In the genomic region with DNA sequence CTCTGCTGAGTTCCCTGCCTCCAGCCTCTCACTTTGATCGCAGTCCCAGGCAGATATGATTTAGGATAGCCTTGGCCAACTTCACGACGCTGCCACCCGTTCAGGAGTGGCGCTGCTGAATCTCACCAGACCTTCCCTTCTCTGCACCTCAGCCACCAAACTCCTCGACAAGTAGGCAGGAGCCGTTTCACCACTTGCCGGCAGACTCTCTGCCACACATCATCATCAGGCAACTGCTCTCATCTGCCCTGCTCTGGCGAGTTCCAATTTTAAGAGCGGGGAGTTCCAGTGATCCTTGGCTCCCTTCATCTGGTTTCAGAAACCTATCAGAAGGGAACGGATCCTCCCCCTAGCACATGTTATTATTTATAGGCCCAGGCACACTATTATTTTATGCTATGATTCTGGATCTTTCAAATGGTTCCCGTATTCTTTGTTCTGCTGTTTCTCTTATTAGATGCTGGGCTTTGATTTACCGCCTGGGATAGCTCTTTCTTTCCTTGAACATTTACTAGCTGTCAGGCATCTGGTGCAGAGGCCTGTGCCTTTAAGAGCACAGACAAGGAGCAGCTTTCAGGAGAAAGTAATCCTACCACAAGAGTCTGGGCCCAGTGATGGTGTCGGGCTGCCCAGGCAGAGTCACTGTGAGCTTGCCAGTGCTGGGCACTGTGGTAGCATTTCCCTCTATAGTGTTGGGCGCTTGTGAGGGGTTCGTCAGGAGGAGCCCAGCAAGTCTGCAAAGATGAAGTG, we compare ENCODE assay signal across 26 mouse cellular contexts.
DNase-seq lines count a peak whose midpoint lies in the region; ATAC-seq lines count a peak whose summit lies in the region.
"Had no signal": no experiment of that assay in that cellular context is flagged by ENCODE, and none has a peak within 500 bp of the region (broad histone marks: within the 10 kb centered on the region; RNA-seq: fewer than 3 reads in every experiment).

No protein-coding gene starts in this region.

- H3K36me3 ChIP-seq in megakaryocyte, embryonic 14.5 days (replicated peaks; ENCODE audit: low read length) = no peaks in the 10 kb centered on the region
- no peaks in the 10 kb centered on the region for H3K36me3 ChIP-seq in limb, embryonic 10.5 days
- H3K36me3 ChIP-seq: forebrain, embryonic 15.5 days; G1E; heart, embryonic 12.5 days; hindbrain, embryonic 13.5 days; midbrain, embryonic 15.5 days had no signal

- peak overlapping the region; percentile 74 for H3K27ac ChIP-seq in limb, embryonic 10.5 days
- H3K27ac ChIP-seq: forebrain, embryonic 15.5 days; hindbrain, embryonic 13.5 days; left cerebral cortex, adult 2 months; midbrain, embryonic 15.5 days had no signal

- no peaks in the 10 kb centered on the region for H3K27me3 ChIP-seq in megakaryocyte, embryonic 14.5 days (replicated peaks)
- H3K27me3 ChIP-seq in limb, embryonic 10.5 days (ENCODE audit: low read depth, poor library complexity, severe bottlenecking) = no peaks in the 10 kb centered on the region
- H3K27me3 ChIP-seq: forebrain, embryonic 15.5 days; heart, embryonic 12.5 days; hindbrain, embryonic 13.5 days; midbrain, embryonic 15.5 days had no signal

- H3K4me1 ChIP-seq in megakaryocyte, embryonic 14.5 days = no peaks in the 10 kb centered on the region
- H3K4me1 ChIP-seq in limb, embryonic 10.5 days = peaks cover 34% of the 10 kb centered on the region
- H3K4me1 ChIP-seq: forebrain, embryonic 15.5 days; heart, embryonic 12.5 days; hindbrain, embryonic 13.5 days; midbrain, embryonic 15.5 days had no signal

- DNase-seq in frontal cortex, postnatal 25 days (ENCODE audit: low spot score in 2 of 2) = no peak
- peak; percentile 41 for DNase-seq in limb, embryonic 10.5 days (ENCODE audit: low spot score)
- DNase-seq in urinary bladder, postnatal 36 days (ENCODE audit: low spot score in 2 of 2) = no peak
- no peak for DNase-seq in ovary, postnatal 36 days (ENCODE audit: low spot score)
- DNase-seq in retina, embryonic 14.5 days (ENCODE audit: low spot score) = no peak
- DNase-seq: adrenal gland, postnatal 14 days; cerebellum, adult 18-20 months; cerebellum, postnatal 25 days; heart, postnatal 14 days; kidney, adult 2 months; kidney, postnatal 4 days; left cerebral cortex, postnatal 4 days; lung, postnatal 10 days; thymus, postnatal 36 days had no signal

- H3K9me3 ChIP-seq in megakaryocyte, embryonic 14.5 days = peaks cover 88% of the 10 kb centered on the region
- H3K9me3 ChIP-seq in limb, embryonic 10.5 days (replicated peaks) = no peaks in the 10 kb centered on the region
- H3K9me3 ChIP-seq: forebrain, embryonic 15.5 days; heart, embryonic 12.5 days; hindbrain, embryonic 13.5 days; midbrain, embryonic 15.5 days had no signal

- H3K4me3 ChIP-seq in megakaryocyte, embryonic 14.5 days (replicated peaks) = peak overlapping the region; percentile 26
- no peak overlapping the region for H3K4me3 ChIP-seq in limb, embryonic 10.5 days
- H3K4me3 ChIP-seq: forebrain, embryonic 15.5 days; heart, embryonic 12.5 days; hindbrain, embryonic 13.5 days; left cerebral cortex, adult 2 months; midbrain, embryonic 15.5 days; myocyte had no signal

- 45% methylated on average over 16 of the region's 16 CpGs for WGBS in limb, embryonic 10.5 days

- peak; percentile 64 for ATAC-seq in frontal cortex, adult (ENCODE audit: low TSS enrichment)
- ATAC-seq in megakaryocyte, adult 5-6 weeks (ENCODE audit: poor library complexity, severe bottlenecking) = no peak
- ATAC-seq: activated CD4-positive, CD25-positive, alpha-beta regulatory T cell, adult 4 months; forebrain, embryonic 15.5 days; inflammation-experienced regulatory T-cells, adult 6 months; midbrain, embryonic 15.5 days had no signal
